ENCODE assay signal across 8 mouse cellular contexts in the genomic region with DNA sequence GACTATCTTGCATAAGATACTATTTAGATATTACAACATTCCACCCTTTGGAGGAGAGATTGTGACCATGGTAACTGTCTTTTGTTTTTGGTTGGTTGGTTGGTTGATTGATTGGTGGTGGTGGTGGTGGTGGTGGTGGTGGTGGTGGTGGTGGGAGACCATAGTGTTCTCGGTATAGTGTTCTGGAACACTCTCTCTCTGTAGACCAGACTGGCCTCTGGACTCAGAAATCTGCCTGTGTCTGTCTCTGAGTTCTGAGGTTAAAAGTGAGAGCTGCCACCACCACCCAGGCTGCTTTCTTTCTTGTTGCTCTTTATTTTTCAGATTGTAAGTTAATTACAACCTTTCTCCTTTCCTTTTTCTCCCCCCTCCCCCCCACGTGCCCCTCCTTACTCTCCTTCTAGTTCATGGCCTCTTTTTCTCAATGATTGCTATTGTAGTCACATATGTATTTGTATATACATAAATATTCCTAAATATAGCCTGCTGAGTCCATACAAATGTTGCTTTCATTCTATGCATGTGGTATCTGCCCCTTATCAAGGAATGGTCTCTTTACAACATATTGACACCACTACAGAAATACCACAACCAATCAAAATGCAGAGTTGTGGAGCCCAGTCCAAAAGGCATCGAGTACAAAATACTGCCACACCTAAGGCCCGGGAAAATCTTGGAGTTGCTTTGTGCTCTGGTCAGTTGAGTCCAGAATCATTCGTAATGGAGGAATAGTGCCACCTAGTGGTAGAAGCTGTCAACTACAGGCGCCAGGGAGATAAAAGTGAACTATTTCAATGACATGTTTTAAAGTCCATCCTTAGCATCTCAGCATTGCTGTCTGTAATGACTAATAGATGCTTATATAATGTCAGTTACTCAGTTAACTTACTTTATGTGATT. TPM values are rescaled to one million over a fixed set of nuclear protein-coding genes. Genes with fewer than 3 reads are reported as not detected.
DNase-seq lines count a peak whose midpoint lies in the region; ATAC-seq and TF ChIP-seq lines count a peak whose summit lies in the region.

No protein-coding gene starts in this region.

- peak; percentile 86 for ATAC-seq in forebrain, embryonic 14.5 days
- ATAC-seq in lung, postnatal 0 days: peak; percentile 65

- no peak overlapping the region for H3K9ac ChIP-seq in forebrain, embryonic 14.5 days (ENCODE audit: low read length)
- no peak overlapping the region for H3K9ac ChIP-seq in lung, postnatal 0 days (replicated peaks; ENCODE audit: low read depth)

- H3K36me3 ChIP-seq in forebrain, embryonic 14.5 days (ENCODE audit: control insufficient read depth, insufficient read depth, low read length): no peaks in the 10 kb centered on the region
- H3K36me3 ChIP-seq in hindbrain, embryonic 10.5 days: no peaks in the 10 kb centered on the region
- H3K36me3 ChIP-seq in lung, postnatal 0 days (ENCODE audit: insufficient read depth, low read length): no peaks in the 10 kb centered on the region

- H3K27me3 ChIP-seq in forebrain, embryonic 14.5 days (replicated peaks; ENCODE audit: control insufficient read depth, insufficient read depth, low read length): no peaks in the 10 kb centered on the region
- no peaks in the 10 kb centered on the region; the same call in 1 of the 2 replicates for H3K27me3 ChIP-seq in hindbrain, embryonic 10.5 days (ENCODE audit: insufficient read depth, poor library complexity, severe bottlenecking)
- no peaks in the 10 kb centered on the region for H3K27me3 ChIP-seq in lung, postnatal 0 days (replicated peaks; ENCODE audit: insufficient read depth, low read length)

- TF ChIP-seq EP300 in lung, postnatal 0 days (IDR thresholded peaks at IDR 0.05): no peak

- no peaks in the 10 kb centered on the region for H3K4me1 ChIP-seq in forebrain, embryonic 14.5 days (ENCODE audit: control insufficient read depth, insufficient read depth, low read length)
- no peaks in the 10 kb centered on the region for H3K4me1 ChIP-seq in hindbrain, embryonic 10.5 days (replicated peaks)
- no peaks in the 10 kb centered on the region for H3K4me1 ChIP-seq in lung, postnatal 0 days (ENCODE audit: insufficient read depth, low read depth, low read length)

- TF ChIP-seq CTCF in layer of hippocampus, adult 2 months (conservative IDR thresholded peaks at IDR 0.05): peak; percentile 99
- TF ChIP-seq CTCF in lung, postnatal 0 days (IDR thresholded peaks at IDR 0.05): peak; percentile 97

- no peaks in the 10 kb centered on the region for H3K9me3 ChIP-seq in forebrain, embryonic 14.5 days (replicated peaks; ENCODE audit: control insufficient read depth, low read length)
- H3K9me3 ChIP-seq in hindbrain, embryonic 10.5 days: no peaks in the 10 kb centered on the region
- no peaks in the 10 kb centered on the region for H3K9me3 ChIP-seq in lung, postnatal 0 days (ENCODE audit: low read length)

- peak; percentile 21 for DNase-seq in MEL-GATA-1-ER (ENCODE audit: extremely low read depth, low read depth)
- DNase-seq in cerebellum, adult 11 months: peak; percentile 58
- peak; percentile 89 for DNase-seq in forebrain, embryonic 14.5 days (ENCODE audit: low spot score)
- DNase-seq in hindbrain, embryonic 10.5 days (ENCODE audit: low spot score): peak; percentile 81
- peak; percentile 71 to 87 for DNase-seq in layer of hippocampus, adult 2 months (ENCODE audit: low spot score in 2 of 2)
- DNase-seq in lung, postnatal 0 days (ENCODE audit: low spot score): peak; percentile 84
- peak; percentile 44 for DNase-seq in retina, adult 2 months (ENCODE audit: low read depth, low spot score)
- DNase-seq in thymus, postnatal 4 days: peak; percentile 76

- H3K4me2 ChIP-seq in forebrain, embryonic 14.5 days (ENCODE audit: low read length): no peak overlapping the region
- H3K4me2 ChIP-seq in lung, postnatal 0 days (replicated peaks; ENCODE audit: low read depth, low read length): no peak overlapping the region

- no peak overlapping the region for H3K27ac ChIP-seq in forebrain, embryonic 14.5 days (ENCODE audit: low read depth, low read length)
- no peak overlapping the region for H3K27ac ChIP-seq in hindbrain, embryonic 10.5 days
- no peak overlapping the region for H3K27ac ChIP-seq in layer of hippocampus, adult 2 months
- no peak overlapping the region for H3K27ac ChIP-seq in lung, postnatal 0 days (ENCODE audit: low read length)

- H3K4me3 ChIP-seq in forebrain, embryonic 14.5 days (ENCODE audit: low read depth, low read length): no peak overlapping the region
- H3K4me3 ChIP-seq in hindbrain, embryonic 10.5 days: no peak overlapping the region
- H3K4me3 ChIP-seq in layer of hippocampus, adult 2 months: no peak overlapping the region
- H3K4me3 ChIP-seq in lung, postnatal 0 days (ENCODE audit: low read depth, low read length): no peak overlapping the region

- WGBS in forebrain, embryonic 14.5 days: 22% methylated on average over 6 of the region's 6 CpGs
- WGBS in hindbrain, embryonic 10.5 days: 23% methylated on average over 6 of the region's 6 CpGs
- 18% methylated on average over 6 of the region's 6 CpGs for WGBS in lung, postnatal 0 days

RNA-seq across cellular contexts. Expression of a gene that starts 12.5 kb away (rescaled TPM):
- 10.8 and 12.7 TPM in 2 replicates for polyA plus RNA-seq in forebrain, embryonic 14.5 days (2014; fragmentation: Nextera tagmentation; extraction: Ambion mirVana)
- 4.2 and 5.2 TPM in 2 replicates for polyA plus RNA-seq in hindbrain, embryonic 10.5 days (2016; fragmentation: Nextera tagmentation; extraction: Ambion mirVana)
- total RNA-seq in layer of hippocampus, adult 2 months (2021): 100 to 1,000 TPM; 120 to 123 TPM
- polyA plus RNA-seq in lung, postnatal 0 days (2015; fragmentation: Nextera tagmentation; extraction: Ambion mirVana): 8.2 and 9.7 TPM in 2 replicates

RNA-seq across cellular contexts. Expression of a gene that starts 51.9 kb away (rescaled TPM):
- not detected in 2 replicates for polyA plus RNA-seq in forebrain, embryonic 14.5 days (2014; fragmentation: Nextera tagmentation; extraction: Ambion mirVana)
- not detected in 2 replicates for polyA plus RNA-seq in hindbrain, embryonic 10.5 days (2016; fragmentation: Nextera tagmentation; extraction: Ambion mirVana)
- total RNA-seq in layer of hippocampus, adult 2 months (2021): not detected
- polyA plus RNA-seq in lung, postnatal 0 days (2015; fragmentation: Nextera tagmentation; extraction: Ambion mirVana): 0.11 and 0.43 TPM in 2 replicates

Comparison
In these comparisons a context has a peak if more than half of its experiments do, and no peak if none do; other contexts are left out.
1. DNase-seq: peak in every context shown above with its lines; median percentile 89 in forebrain, embryonic 14.5 days; 84 in lung, postnatal 0 days; 81 in hindbrain, embryonic 10.5 days; 79 in layer of hippocampus, adult 2 months; 76 in thymus, postnatal 4 days; 58 in cerebellum, adult 11 months; 44 in retina, adult 2 months; 21 in MEL-GATA-1-ER.